ENCODE assay signal across 29 mouse cellular contexts in genomic region chr8:10701648-10702061, GRCm38 (mm10).
DNase-seq lines count a peak whose midpoint lies in the region; ATAC-seq and TF ChIP-seq lines count a peak whose summit lies in the region.
"Had no signal": no experiment of that assay in that cellular context is flagged by ENCODE, and none has a peak within 500 bp of the region (broad histone marks: within the 10 kb centered on the region; RNA-seq: fewer than 3 reads in every experiment).

No protein-coding gene starts in this region.

- H3K36me3 ChIP-seq in midbrain, embryonic 10.5 days = no peaks in the 10 kb centered on the region
- H3K36me3 ChIP-seq in midbrain, postnatal 0 days (ENCODE audit: insufficient read depth, low read length) = no peaks in the 10 kb centered on the region
- no peaks in the 10 kb centered on the region for H3K36me3 ChIP-seq in forebrain, embryonic 12.5 days (replicated peaks)
- no peaks in the 10 kb centered on the region for H3K36me3 ChIP-seq in forebrain, embryonic 16.5 days (ENCODE audit: control insufficient read depth, insufficient read depth)
- H3K36me3 ChIP-seq in neural tube, embryonic 13.5 days = no peaks in the 10 kb centered on the region
- H3K36me3 ChIP-seq in thymus, adult 2 months (ENCODE audit: control insufficient read depth, insufficient read depth, low read length) = no peaks in the 10 kb centered on the region
- H3K36me3 ChIP-seq: embryonic facial prominence, embryonic 10.5 days; G1E; heart, embryonic 12.5 days; stomach, embryonic 15.5 days had no signal

- H3K27ac ChIP-seq in midbrain, embryonic 10.5 days (replicated peaks) = peak overlapping the region; percentile 58; the same call in 1 of the 2 replicates
- H3K27ac ChIP-seq in midbrain, postnatal 0 days (ENCODE audit: low read depth, low read length) = no peak overlapping the region
- H3K27ac ChIP-seq in forebrain, embryonic 12.5 days = peak overlapping the region; percentile 71
- H3K27ac ChIP-seq in forebrain, embryonic 16.5 days (ENCODE audit: low read length) = no peak overlapping the region
- H3K27ac ChIP-seq in neural tube, embryonic 13.5 days (replicated peaks) = no peak overlapping the region
- H3K27ac ChIP-seq in thymus, adult 2 months (ENCODE audit: control insufficient read depth, insufficient read depth, low read length) = no peak overlapping the region
- H3K27ac ChIP-seq: embryonic facial prominence, embryonic 10.5 days; kidney, postnatal 0 days; stomach, embryonic 15.5 days had no signal

- no peak for TF ChIP-seq CTCF in midbrain, postnatal 0 days (IDR thresholded peaks at IDR 0.05)
- TF ChIP-seq CTCF in thymus, adult 2 months (IDR thresholded peaks at IDR 0.05; ENCODE audit: borderline replicate concordance, control insufficient read depth, extremely low read depth, insufficient read depth, low read length, poor library complexity) = no peak

- H3K9me3 ChIP-seq in midbrain, embryonic 10.5 days (replicated peaks) = no peaks in the 10 kb centered on the region
- H3K9me3 ChIP-seq in midbrain, postnatal 0 days (ENCODE audit: low read length) = no peaks in the 10 kb centered on the region
- no peaks in the 10 kb centered on the region for H3K9me3 ChIP-seq in forebrain, embryonic 12.5 days
- H3K9me3 ChIP-seq in forebrain, embryonic 16.5 days (ENCODE audit: control insufficient read depth, low read length) = no peaks in the 10 kb centered on the region
- no peaks in the 10 kb centered on the region for H3K9me3 ChIP-seq in neural tube, embryonic 13.5 days
- H3K9me3 ChIP-seq: embryonic facial prominence, embryonic 10.5 days; G1E; heart, embryonic 12.5 days; stomach, embryonic 15.5 days had no signal

- intact Hi-C loops in gastrocnemius, postnatal 36 days (cut with DNase I) = no loop called here

- no peak overlapping the region for H3K9ac ChIP-seq in midbrain, postnatal 0 days (replicated peaks; ENCODE audit: low read length, poor library complexity, severe bottlenecking)
- H3K9ac ChIP-seq in forebrain, embryonic 12.5 days = no peak overlapping the region
- H3K9ac ChIP-seq in forebrain, embryonic 16.5 days (replicated peaks; ENCODE audit: low read depth, low read length) = no peak overlapping the region
- H3K9ac ChIP-seq in neural tube, embryonic 13.5 days = no peak overlapping the region
- H3K9ac ChIP-seq: heart, embryonic 12.5 days; stomach, embryonic 15.5 days had no signal

- no peak for DNase-seq in midbrain, embryonic 10.5 days (ENCODE audit: low spot score)
- no peak for DNase-seq in midbrain, postnatal 0 days (ENCODE audit: low spot score)
- no peak for DNase-seq in thymus, adult 2 months
- no peak for DNase-seq in gastrocnemius, postnatal 36 days
- DNase-seq: adrenal gland, postnatal 36 days; B cell, adult 2 months; cerebellum, adult 11 months; cerebellum, adult 9-11 months; gastrocnemius, postnatal 14 days; heart, adult 18-20 months; heart, postnatal 10 days; kidney, adult 18-20 months; layer of hippocampus, adult 9-11 months; left cerebral cortex, postnatal 4 days; lung, postnatal 4 days; right cerebral cortex, adult 18-20 months; right cerebral cortex, postnatal 4 days; thymus, postnatal 36 days had no signal

- no peak for TF ChIP-seq POLR2A in thymus, adult 2 months (IDR thresholded peaks at IDR 0.05; ENCODE audit: control insufficient read depth, extremely low read depth, insufficient read depth, low read length, poor library complexity)

- ATAC-seq in midbrain, postnatal 0 days (ENCODE audit: low FRiP score) = no peak
- peak; percentile 79 for ATAC-seq in forebrain, embryonic 12.5 days (ENCODE audit: low FRiP score)
- ATAC-seq in forebrain, embryonic 16.5 days = peak; percentile 58
- peak; percentile 49; the same call in 1 of the 2 replicates for ATAC-seq in neural tube, embryonic 13.5 days (ENCODE audit: low read depth)
- ATAC-seq: Patski had no signal

- 44% methylated on average over 4 of the region's 4 CpGs for WGBS in midbrain, embryonic 10.5 days
- 12% methylated on average over 4 of the region's 4 CpGs for WGBS in midbrain, postnatal 0 days
- WGBS in forebrain, embryonic 12.5 days = 16% methylated on average over 3 of the region's 4 CpGs
- 4% methylated on average over 4 of the region's 4 CpGs for WGBS in forebrain, embryonic 16.5 days
- WGBS in neural tube, embryonic 13.5 days = 15% methylated on average over 4 of the region's 4 CpGs
- WGBS in thymus, adult 2 months = 96% methylated on average over 4 of the region's 4 CpGs

- peaks cover 37% of the 10 kb centered on the region for H3K4me1 ChIP-seq in midbrain, embryonic 10.5 days
- H3K4me1 ChIP-seq in midbrain, postnatal 0 days (ENCODE audit: insufficient read depth, low read length) = 0 out of 2 replicates have a peak, but pooled peaks cover 4% of the 10 kb centered on the region
- H3K4me1 ChIP-seq in forebrain, embryonic 12.5 days = peaks cover 38% of the 10 kb centered on the region
- peaks cover 14% of the 10 kb centered on the region for H3K4me1 ChIP-seq in forebrain, embryonic 16.5 days (replicated peaks; ENCODE audit: control insufficient read depth, insufficient read depth, low read length)
- H3K4me1 ChIP-seq in neural tube, embryonic 13.5 days (replicated peaks) = peaks cover 34% of the 10 kb centered on the region
- H3K4me1 ChIP-seq in thymus, adult 2 months (replicated peaks; ENCODE audit: control insufficient read depth, insufficient read depth, low read length) = no peaks in the 10 kb centered on the region
- H3K4me1 ChIP-seq: embryonic facial prominence, embryonic 10.5 days; stomach, embryonic 15.5 days had no signal

- H3K4me2 ChIP-seq in midbrain, postnatal 0 days (ENCODE audit: low read depth, low read length, poor library complexity, severe bottlenecking) = no peak overlapping the region
- H3K4me2 ChIP-seq in forebrain, embryonic 12.5 days = peak overlapping the region; percentile 37
- no peak overlapping the region for H3K4me2 ChIP-seq in forebrain, embryonic 16.5 days (ENCODE audit: low read length)
- H3K4me2 ChIP-seq in neural tube, embryonic 13.5 days = no peak overlapping the region
- H3K4me2 ChIP-seq: heart, embryonic 12.5 days; stomach, embryonic 15.5 days had no signal

- no peak overlapping the region for H3K4me3 ChIP-seq in midbrain, embryonic 10.5 days
- H3K4me3 ChIP-seq in midbrain, postnatal 0 days (ENCODE audit: low read depth, low read length) = no peak overlapping the region
- H3K4me3 ChIP-seq in forebrain, embryonic 12.5 days (replicated peaks) = no peak overlapping the region
- H3K4me3 ChIP-seq in forebrain, embryonic 16.5 days (replicated peaks; ENCODE audit: low read length) = no peak overlapping the region
- no peak overlapping the region for H3K4me3 ChIP-seq in neural tube, embryonic 13.5 days
- no peak overlapping the region for H3K4me3 ChIP-seq in thymus, adult 2 months (ENCODE audit: control insufficient read depth, insufficient read depth, low read length)
- H3K4me3 ChIP-seq: embryonic facial prominence, embryonic 10.5 days; heart, embryonic 12.5 days; myocyte; stomach, embryonic 15.5 days had no signal

- H3K27me3 ChIP-seq in midbrain, embryonic 10.5 days (ENCODE audit: low read depth, poor library complexity, severe bottlenecking) = no peaks in the 10 kb centered on the region; the same call in 1 of the 2 replicates
- H3K27me3 ChIP-seq in midbrain, postnatal 0 days (ENCODE audit: insufficient read depth, low read length) = no peaks in the 10 kb centered on the region
- peaks cover 19% of the 10 kb centered on the region; the same call in 1 of the 2 replicates for H3K27me3 ChIP-seq in forebrain, embryonic 12.5 days
- no peaks in the 10 kb centered on the region for H3K27me3 ChIP-seq in forebrain, embryonic 16.5 days (replicated peaks; ENCODE audit: control insufficient read depth, insufficient read depth, low read length)
- H3K27me3 ChIP-seq in neural tube, embryonic 13.5 days = no peaks in the 10 kb centered on the region
- no peaks in the 10 kb centered on the region for H3K27me3 ChIP-seq in thymus, adult 2 months (ENCODE audit: control insufficient read depth, insufficient read depth, low read length)
- H3K27me3 ChIP-seq: CH12.LX; heart, embryonic 12.5 days; stomach, embryonic 15.5 days had no signal

Comparison
In these comparisons a context has a peak if more than half of its experiments do, and no peak if none do; other contexts are left out.
1. H3K27ac ChIP-seq: peak in midbrain, embryonic 10.5 days (single experiment) and forebrain, embryonic 12.5 days (single experiment); none in midbrain, postnatal 0 days (single experiment), forebrain, embryonic 16.5 days (single experiment), neural tube, embryonic 13.5 days (single experiment) and thymus, adult 2 months (single experiment).